Mouse (Mus musculus) cortical plate, adult 2 months (tissue): ENCODE data around the gene Mcm7. TPM values are rescaled to one million over a fixed set of nuclear protein-coding genes. Genes with fewer than 3 reads are reported as not detected.

ENCODE experiments used
- H3K27ac ChIP-seq: fragments of 200-500 bp; 2 replicates; pipeline ENCODE4 v1.5.1; 2012; ENCODE audit warnings: low read length, control low read depth, inconsistent platforms; ENCODE audit not compliant: insufficient read depth
- H3K4me1 ChIP-seq: fragments of 200-500 bp; 2 replicates; pipeline ENCODE4 v1.6.1; 2011; ENCODE audit warnings: low read length; ENCODE audit not compliant: control insufficient read depth, insufficient read depth
- H3K4me3 ChIP-seq: fragments of 200-500 bp; 2 replicates; pipeline ENCODE4 v1.5.1; 2011; ENCODE audit warnings: mild to moderate bottlenecking, low read length, control low read depth; ENCODE audit not compliant: insufficient read depth
- CTCF ChIP-seq: fragments of 200-500 bp; IDR thresholded peaks from 2 replicates; pipeline ENCODE4 v1.5.1; 2011; ENCODE audit warnings: mild to moderate bottlenecking, control low read depth, low read length; ENCODE audit not compliant: insufficient read depth; ENCODE audit errors: extremely low read depth
- POLR2A ChIP-seq: fragments of 200-500 bp; IDR thresholded peaks from 2 replicates; pipeline ENCODE4 v1.6.1; 2011; ENCODE audit warnings: mild to moderate bottlenecking, low read length, control low read depth; ENCODE audit not compliant: insufficient read depth; ENCODE audit errors: extremely low read depth
- polyA plus RNA-seq: library from polyadenylated mRNA; depleted of rRNA; stranded (reverse); fragments of >200 nt; gene quantifications from 2 replicates; pipeline ENCODE4 v1.2.3, GENCODE M21; 2012; rRNA removed

The Mcm7 gene
- polyA plus RNA-seq, 1 experiment: 17.1 TPM

DNA sequence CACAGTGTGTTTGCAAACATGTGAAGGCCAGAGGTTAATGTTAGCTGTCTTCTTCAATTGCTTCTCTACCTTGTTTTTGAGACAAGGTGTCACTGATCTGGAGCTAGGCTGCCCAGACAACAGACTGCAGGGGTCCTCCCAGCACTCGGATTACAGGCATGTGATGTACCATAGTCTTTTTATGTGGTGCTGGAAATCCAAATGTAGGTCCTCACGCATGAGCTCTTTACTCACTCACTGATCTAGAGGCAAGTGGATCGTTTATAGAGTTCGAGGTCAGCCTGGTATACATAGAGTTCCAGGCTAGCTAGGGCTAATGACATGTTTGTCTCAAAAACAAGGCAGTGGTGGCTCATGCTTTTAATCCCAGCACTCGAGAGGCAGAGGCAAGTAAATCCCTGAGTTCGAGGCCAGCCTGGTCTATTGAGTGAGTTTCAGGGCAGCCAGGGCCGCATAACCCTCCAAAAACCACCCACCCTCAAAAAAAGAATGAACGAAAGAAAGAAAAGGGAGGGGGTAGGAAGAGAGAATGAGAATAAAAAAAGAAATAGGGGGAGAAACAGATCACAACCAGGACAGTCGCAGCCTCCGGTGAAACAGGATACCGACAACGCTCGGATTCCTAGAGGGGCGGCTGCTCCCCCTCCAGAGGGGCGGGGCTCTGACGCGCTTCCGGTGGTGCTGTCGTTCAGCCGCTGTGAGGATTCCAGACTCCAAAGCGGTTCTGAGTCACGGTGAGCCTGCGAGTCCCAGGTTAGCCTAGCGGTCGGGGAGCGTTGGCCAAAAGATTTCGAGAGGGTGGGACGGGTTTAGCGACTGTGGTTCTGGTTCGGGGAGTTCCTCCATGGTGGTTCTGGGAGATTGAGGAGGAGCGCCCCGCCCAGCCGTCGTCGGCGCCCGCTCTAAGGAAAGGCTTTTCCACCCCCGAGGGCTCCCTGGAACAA is 55.7 kb downstream of the Mcm7 start, which contains the start of gene Zscan21:
TSS of gene Zscan21 (plus strand) at position 649 of the 944 bp plus-strand sequence.
- peak within 1 kb of the TSS; percentile 86 for H3K27ac ChIP-seq
- TF ChIP-seq POLR2A (peak; percentile 93), CTCF (no peak)
- H3K4me3 ChIP-seq: peak within 1 kb of the TSS; percentile 59
- H3K4me1 ChIP-seq: peaks cover 4% of the 10 kb centered on the region

Other genes with a start within 250 kb of the Mcm7 start
- gene Gjc3, start 209.3 kb downstream of the Mcm7 start, polyA plus RNA-seq: 47.0 and 57.3 TPM in 2 replicates
- gene Azgp1, start 190.9 kb downstream of the Mcm7 start, polyA plus RNA-seq: 0.10 TPM in 1 of 2 replicates, not detected in the other
- gene Smok3a, start 151.2 kb downstream of the Mcm7 start, polyA plus RNA-seq: not detected in 2 replicates
- gene Smok3b, start 151.0 kb downstream of the Mcm7 start, polyA plus RNA-seq: not detected in 2 replicates
- gene Smok3c, start 119.2 kb downstream of the Mcm7 start, polyA plus RNA-seq: not detected in 2 replicates
- gene Zkscan1, start 87.3 kb downstream of the Mcm7 start, polyA plus RNA-seq: 14.3 and 14.9 TPM in 2 replicates
- 16.5 and 18.2 TPM in 2 replicates for gene Zscan21, start 55.5 kb downstream of the Mcm7 start, polyA plus RNA-seq
- gene Zfp113, start 16.7 kb downstream of the Mcm7 start, polyA plus RNA-seq: 3.9 and 5.4 TPM in 2 replicates
- 131 and 139 TPM in 2 replicates for gene Cops6, start 11.4 kb downstream of the Mcm7 start, polyA plus RNA-seq
- 21.6 and 25.3 TPM in 2 replicates for gene Ap4m1, start 420 bp downstream of the Mcm7 start, polyA plus RNA-seq
- 54.3 and 55.3 TPM in 2 replicates for gene Taf6, start 15.0 kb upstream of the Mcm7 start, polyA plus RNA-seq
- gene Cnpy4, start 15.1 kb upstream of the Mcm7 start, polyA plus RNA-seq: 13.3 and 15.8 TPM in 2 replicates
- gene Mblac1, start 21.9 kb upstream of the Mcm7 start, polyA plus RNA-seq: 5.7 and 7.3 TPM in 2 replicates
- gene Nxpe5, start 53.5 kb upstream of the Mcm7 start, polyA plus RNA-seq: not detected in 2 replicates
- gene Lamtor4, start 83.1 kb upstream of the Mcm7 start, polyA plus RNA-seq: 162 and 163 TPM in 2 replicates
- 83.9 and 86.5 TPM in 2 replicates for gene BC037034, start 91.6 kb upstream of the Mcm7 start, polyA plus RNA-seq
- gene Gal3st4, start 100.4 kb upstream of the Mcm7 start, polyA plus RNA-seq: 4.2 and 4.4 TPM in 2 replicates
- gene Gm43720, start 107.5 kb upstream of the Mcm7 start, polyA plus RNA-seq: 0.02 and 0.08 TPM in 2 replicates
- gene Gpc2, start 107.6 kb upstream of the Mcm7 start, polyA plus RNA-seq: 5.6 and 6.0 TPM in 2 replicates
- gene Stag3, start 107.8 kb upstream of the Mcm7 start, polyA plus RNA-seq: 2.8 and 3.0 TPM in 2 replicates
- gene Pvrig, start 169.5 kb upstream of the Mcm7 start, polyA plus RNA-seq: 0.19 and 0.30 TPM in 2 replicates